Mouse (Mus musculus) heart, postnatal 0 days (tissue): ENCODE measurements around the gene Pgm5.

Experiments
- CTCF ChIP-seq: IDR thresholded peaks from 2 replicates; pipeline ENCODE4 v1.5.1; 2016; ENCODE audit warnings: antibody characterized with exemption, control low read depth, low read depth
- EP300 ChIP-seq: IDR thresholded peaks from 2 replicates; pipeline ENCODE4 v1.6.1; 2016; ENCODE audit warnings: antibody characterized with exemption, low read depth

GRCm38 (mm10) chr19:24899578-24900544 lies 38.2 kb upstream of the Pgm5 start:
- TF ChIP-seq CTCF (no peak), EP300 (no peak)
